Mouse (Mus musculus) heart, postnatal 0 days (tissue): ENCODE data around the gene Tex2. TPM values are rescaled to one million over a fixed set of nuclear protein-coding genes. Genes with fewer than 3 reads are reported as not detected.

Experiments used
- ATAC-seq: fragments of 200-750 bp; cut with Nextera tagmentation; 2 replicates; pipeline ENCODE4 v1.8.0; 2017; ENCODE audit warnings: low read depth, moderate number of reproducible peaks, moderate library complexity; ENCODE audit not compliant: insufficient read depth
- DNase-seq: peaks from one replicate; pipeline ENCODE4 v3.0.0-alpha.2; 2016; ENCODE audit warnings: low spot score
- H3K27ac ChIP-seq: fragments of 300-500 bp; sonication (generic); 2 replicates; pipeline ENCODE4 v1.5.1; 2014; ENCODE audit warnings: low read depth, mild to moderate bottlenecking
- H3K27me3 ChIP-seq: fragments of 300-500 bp; sonication (generic); 2 replicates; pipeline ENCODE4 v1.6.1; 2014; ENCODE audit warnings: low read length, mixed read lengths; ENCODE audit not compliant: control insufficient read depth, insufficient read depth
- H3K36me3 ChIP-seq: fragments of 300-500 bp; sonication (generic); replicated peaks from 2 replicates; pipeline ENCODE4 v1.6.1; 2014; ENCODE audit warnings: low read length, mixed read lengths; ENCODE audit not compliant: control insufficient read depth, insufficient read depth
- H3K4me1 ChIP-seq: fragments of 300-500 bp; sonication (generic); 2 replicates; pipeline ENCODE4 v1.6.1; 2014; ENCODE audit warnings: antibody characterized with exemption; ENCODE audit not compliant: control insufficient read depth, insufficient read depth
- H3K4me2 ChIP-seq: fragments of 300-500 bp; sonication (generic); 2 replicates; pipeline ENCODE4 v1.6.1; 2014; ENCODE audit warnings: low read depth, mild to moderate bottlenecking, low read length, moderate library complexity
- H3K4me3 ChIP-seq: fragments of 300-500 bp; sonication (generic); 2 replicates; pipeline ENCODE4 v1.5.1; 2014; ENCODE audit warnings: low read depth, low read length
- H3K9ac ChIP-seq: fragments of 300-500 bp; sonication (generic); replicated peaks from 2 replicates; pipeline ENCODE4 v1.6.1; 2014; ENCODE audit warnings: low read depth, low read length, mixed read lengths
- H3K9me3 ChIP-seq: fragments of 300-500 bp; sonication (generic); replicated peaks from 2 replicates; pipeline ENCODE4 v1.6.1; 2016; ENCODE audit warnings: low read length; ENCODE audit not compliant: control insufficient read depth
- CTCF ChIP-seq: IDR thresholded peaks from 2 replicates; pipeline ENCODE4 v1.5.1; 2016; ENCODE audit warnings: antibody characterized with exemption, control low read depth, low read depth
- EP300 ChIP-seq: IDR thresholded peaks from 2 replicates; pipeline ENCODE4 v1.6.1; 2016; ENCODE audit warnings: antibody characterized with exemption, low read depth
- WGBS: fragments of 180-500 bp; shearing (Covaris S2); extraction: QIAGEN DNeasy Blood & Tissue Kit; methylation state at CpG from one replicate; pipeline ENCODE4 v1.1.7; 2014; 5-methylcytosine and 5-hydroxymethylcytosine counted together
- polyA plus RNA-seq: library from polyadenylated mRNA; unstranded; fragments of >200 nt; fragmentation: Nextera tagmentation; extraction: Ambion mirVana; gene quantifications from 2 replicates; pipeline ENCODE4 v1.2.1, GENCODE M21; 2015
- total RNA-seq: library from RNA; depleted of rRNA; stranded (reverse); fragments of >200 nt; gene quantifications from 2 replicates; pipeline ENCODE4 v1.2.3, GENCODE M21; 2014; ENCODE audit warnings: low replicate concordance

Gene Tex2
- total and polyA plus RNA-seq, 2 experiments from 2014 or later: 14.0 to 37.4 TPM

GRCm38 (mm10) chr11:106598339-106598738, 14.9 kb downstream of the Tex2 start:
- ATAC-seq: no peak
- 51% methylated on average over 6 of the region's 6 CpGs for WGBS
- Histone ChIP-seq H3K4me2 (no peak overlapping the region), H3K27me3 (no peaks in the 10 kb centered on the region), H3K9ac (no peak overlapping the region), H3K4me1 (0 out of 2 replicates have a peak, but pooled peaks cover 2% of the 10 kb centered on the region), H3K27ac (no peak overlapping the region), H3K4me3 (no peak overlapping the region), H3K9me3 (no peaks in the 10 kb centered on the region), H3K36me3 (no peaks in the 10 kb centered on the region; the same call in 1 of the 2 replicates)
- DNase-seq: no peak
- TF ChIP-seq CTCF (no peak), EP300 (no peak)

DNA sequence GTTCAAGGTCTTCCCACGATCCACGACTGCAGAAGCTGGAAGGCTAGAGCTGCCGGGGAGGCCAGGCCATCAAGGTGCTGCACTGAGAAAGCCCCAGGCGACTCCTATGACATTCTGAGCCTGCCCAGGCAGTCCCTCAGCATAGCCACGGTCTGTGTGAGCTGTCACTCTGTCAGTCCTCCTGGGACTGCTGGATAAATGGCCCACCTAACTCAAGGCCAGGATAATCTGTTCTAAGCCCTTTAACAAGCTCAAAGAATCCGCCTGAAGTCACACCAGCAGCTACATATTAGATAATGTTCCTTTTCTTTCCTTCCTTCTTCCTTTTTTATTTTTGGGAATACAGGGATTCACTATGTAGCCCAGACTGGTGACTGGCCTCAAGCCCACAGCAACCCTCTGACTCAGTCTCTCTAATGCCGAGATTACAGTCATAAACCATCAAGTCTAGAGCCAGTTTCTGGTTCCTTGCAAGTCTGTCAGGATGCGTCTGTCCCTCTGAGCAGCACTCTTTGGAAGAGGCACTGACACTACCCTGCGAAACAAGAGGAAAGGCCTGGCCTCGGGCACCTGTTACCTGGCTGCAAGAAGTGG, 15.4 kb downstream of the Tex2 start:
- Histone ChIP-seq H3K9me3 (no peaks in the 10 kb centered on the region), H3K4me1 (no peaks in the 10 kb centered on the region), H3K4me3 (no peak overlapping the region), H3K4me2 (no peak overlapping the region), H3K9ac (no peak overlapping the region), H3K27ac (no peak overlapping the region), H3K36me3 (no peaks in the 10 kb centered on the region; the same call in 1 of the 2 replicates), H3K27me3 (no peaks in the 10 kb centered on the region)
- DNase-seq (no peak), ATAC-seq (no peak)
- 79% methylated on average over 10 of the region's 10 CpGs for WGBS
- TF ChIP-seq EP300 (no peak), CTCF (no peak)

DNA sequence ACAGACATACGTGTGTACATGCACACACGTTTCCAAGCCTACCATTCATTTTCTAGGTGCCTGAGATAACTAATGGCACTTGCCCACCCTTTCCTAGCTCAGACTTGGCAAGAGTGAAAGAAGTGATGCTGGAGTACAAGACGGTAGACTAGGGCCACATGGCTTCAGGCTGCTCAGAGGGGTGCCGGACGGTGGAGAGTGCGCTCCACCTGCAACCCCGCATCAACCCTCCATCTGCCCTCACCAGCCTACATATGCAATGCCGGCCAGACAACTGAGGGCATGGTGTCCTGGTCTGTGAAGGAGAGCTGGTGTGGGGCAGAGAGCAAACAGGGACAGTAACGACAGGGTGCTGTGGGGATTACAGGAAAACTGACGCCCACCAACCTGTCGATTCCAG, 22.0 kb downstream of the Tex2 start:
- Histone ChIP-seq H3K4me3 (no peak overlapping the region), H3K9me3 (no peaks in the 10 kb centered on the region), H3K27ac (no peak overlapping the region), H3K36me3 (no peaks in the 10 kb centered on the region; the same call in 1 of the 2 replicates), H3K4me1 (0 out of 2 replicates have a peak, but pooled peaks cover 3% of the 10 kb centered on the region), H3K9ac (no peak overlapping the region), H3K27me3 (no peaks in the 10 kb centered on the region), H3K4me2 (no peak overlapping the region)
- ATAC-seq: no peak
- TF ChIP-seq CTCF (no peak), EP300 (no peak)
- 86% methylated on average over 11 of the region's 11 CpGs for WGBS
- DNase-seq: no peak

GRCm38 (mm10) chr11:106590143-106590542, 23.1 kb downstream of the Tex2 start:
- H3K36me3 ChIP-seq: no peaks in the 10 kb centered on the region; the same call in 1 of the 2 replicates
- 0 out of 2 replicates have a peak, but pooled peaks cover 3% of the 10 kb centered on the region for H3K4me1 ChIP-seq
- H3K27me3 ChIP-seq: no peaks in the 10 kb centered on the region
- H3K4me2 ChIP-seq: no peak overlapping the region
- H3K9ac ChIP-seq: no peak overlapping the region
- no peak overlapping the region for H3K4me3 ChIP-seq
- no peak for ATAC-seq
- TF ChIP-seq CTCF: no peak
- no peak for TF ChIP-seq EP300
- H3K27ac ChIP-seq: no peak overlapping the region
- H3K9me3 ChIP-seq: no peaks in the 10 kb centered on the region
- WGBS: 83% methylated on average over 5 of the region's 5 CpGs
- no peak for DNase-seq

- H3K27ac ChIP-seq: no peak overlapping the region
- no peaks in the 10 kb centered on the region; the same call in 1 of the 2 replicates for H3K36me3 ChIP-seq
- H3K9ac ChIP-seq: no peak overlapping the region
- TF ChIP-seq EP300 (no peak), CTCF (no peak)
- no peaks in the 10 kb centered on the region for H3K9me3 ChIP-seq
- H3K27me3 ChIP-seq: no peaks in the 10 kb centered on the region
- WGBS: 16% methylated on average over 8 of the region's 8 CpGs
- 0 out of 2 replicates have a peak, but pooled peaks cover 3% of the 10 kb centered on the region for H3K4me1 ChIP-seq
- DNase-seq: no peak
- H3K4me3 ChIP-seq: no peak overlapping the region
- ATAC-seq: no peak; the same call in 1 of the 2 replicates
- H3K4me2 ChIP-seq: no peak overlapping the region
Observed at GRCm38 (mm10) chr11:106588781-106589180, 24.4 kb downstream of the Tex2 start.
